18 mouse cellular contexts compared by ENCODE assay signal in genomic region chr6:55065903-55066302, GRCm38 (mm10). TPM values are rescaled to one million over a fixed set of nuclear protein-coding genes. Genes with fewer than 3 reads are reported as not detected.
DNase-seq lines count a peak whose midpoint lies in the region; ATAC-seq lines count a peak whose summit lies in the region.
"Had no signal": no experiment of that assay in that cellular context is flagged by ENCODE, and none has a peak within 500 bp of the region (broad histone marks: within the 10 kb centered on the region; RNA-seq: fewer than 3 reads in every experiment).

No protein-coding gene starts in this region.

- no peak overlapping the region for H3K4me2 ChIP-seq in heart, embryonic 12.5 days
- no peak overlapping the region for H3K4me2 ChIP-seq in kidney, embryonic 16.5 days (replicated peaks; ENCODE audit: low read depth, low read length)
- H3K4me2 ChIP-seq: embryonic facial prominence, embryonic 12.5 days; forebrain, embryonic 13.5 days; forebrain, embryonic 15.5 days had no signal

- H3K27me3 ChIP-seq in heart, embryonic 12.5 days (replicated peaks): no peaks in the 10 kb centered on the region
- H3K27me3 ChIP-seq in kidney, embryonic 16.5 days (ENCODE audit: insufficient read depth, low read length): no peaks in the 10 kb centered on the region
- H3K27me3 ChIP-seq: embryonic facial prominence, embryonic 12.5 days; forebrain, embryonic 13.5 days; forebrain, embryonic 15.5 days had no signal

- no peak overlapping the region for H3K9ac ChIP-seq in heart, embryonic 12.5 days
- no peak overlapping the region for H3K9ac ChIP-seq in kidney, embryonic 16.5 days (replicated peaks; ENCODE audit: low read length)
- H3K9ac ChIP-seq: embryonic facial prominence, embryonic 12.5 days; forebrain, embryonic 13.5 days; forebrain, embryonic 15.5 days; forebrain, postnatal 0 days had no signal

- no peaks in the 10 kb centered on the region for H3K4me1 ChIP-seq in heart, embryonic 12.5 days (replicated peaks)
- no peaks in the 10 kb centered on the region for H3K4me1 ChIP-seq in kidney, embryonic 16.5 days (ENCODE audit: insufficient read depth, low read length)
- H3K4me1 ChIP-seq: embryonic facial prominence, embryonic 10.5 days; embryonic facial prominence, embryonic 12.5 days had no signal

- WGBS in heart, embryonic 12.5 days: 90% methylated on average over 2 of the region's 2 CpGs
- 90% methylated on average over 2 of the region's 2 CpGs for WGBS in kidney, embryonic 16.5 days

- no peak for ATAC-seq in heart, embryonic 12.5 days (ENCODE audit: insufficient number of reproducible peaks, low FRiP score)
- ATAC-seq in kidney, embryonic 16.5 days (ENCODE audit: low FRiP score, low TSS enrichment): no peak
- ATAC-seq: forebrain, embryonic 13.5 days; forebrain, embryonic 15.5 days; forebrain, postnatal 0 days had no signal

- H3K9me3 ChIP-seq in heart, embryonic 12.5 days (replicated peaks): no peaks in the 10 kb centered on the region
- no peaks in the 10 kb centered on the region for H3K9me3 ChIP-seq in kidney, embryonic 16.5 days (ENCODE audit: low read length)
- H3K9me3 ChIP-seq: embryonic facial prominence, embryonic 10.5 days; embryonic facial prominence, embryonic 12.5 days; forebrain, embryonic 13.5 days; forebrain, embryonic 15.5 days had no signal

- DNase-seq in heart, adult 11 months: peak; percentile 55
- peak; percentile 24 for DNase-seq in right cerebral cortex, adult 18-20 months
- DNase-seq in right cerebral cortex, postnatal 14 days: no peak
- DNase-seq: adrenal gland, adult 2 months; adrenal gland, postnatal 10 days; adrenal gland, postnatal 25 days; cerebellum, adult 11-12 months; cerebellum, adult 2 months; cerebellum, adult 9-10 months; cerebellum, postnatal 10 days; cerebellum, postnatal 25 days; forebrain, postnatal 0 days had no signal

- H3K36me3 ChIP-seq in heart, embryonic 12.5 days: peaks cover 80% of the 10 kb centered on the region
- peaks cover 46% of the 10 kb centered on the region for H3K36me3 ChIP-seq in kidney, embryonic 16.5 days (ENCODE audit: insufficient read depth, low read length)

- no peak overlapping the region for H3K27ac ChIP-seq in heart, embryonic 12.5 days (ENCODE audit: poor library complexity, severe bottlenecking)
- H3K27ac ChIP-seq in kidney, embryonic 16.5 days (ENCODE audit: low read length): no peak overlapping the region
- H3K27ac ChIP-seq: embryonic facial prominence, embryonic 10.5 days; embryonic facial prominence, embryonic 12.5 days; forebrain, embryonic 13.5 days; forebrain, embryonic 15.5 days had no signal

- H3K4me3 ChIP-seq in heart, embryonic 12.5 days: no peak overlapping the region
- no peak overlapping the region for H3K4me3 ChIP-seq in kidney, embryonic 16.5 days (ENCODE audit: low read length)
- H3K4me3 ChIP-seq: embryonic facial prominence, embryonic 10.5 days; embryonic facial prominence, embryonic 12.5 days; forebrain, embryonic 13.5 days; forebrain, embryonic 15.5 days had no signal

RNA-seq across cellular contexts. Expression of gene Gars, which starts 28.1 kb away (rescaled TPM):
- polyA plus RNA-seq in heart, embryonic 12.5 days (2016; fragmentation: Nextera tagmentation; extraction: Ambion mirVana): 189 and 199 TPM in 2 replicates
- 144 and 145 TPM in 2 replicates for polyA plus RNA-seq in kidney, embryonic 16.5 days (2015; fragmentation: Nextera tagmentation; extraction: Ambion mirVana)
